Comparison of ENCODE assay signal across 10 mouse cellular contexts in genomic region chr7:131054808-131055370, GRCm38 (mm10). TPM values are rescaled to one million over a fixed set of nuclear protein-coding genes. Genes with fewer than 3 reads are reported as not detected.
DNase-seq lines count a peak whose midpoint lies in the region; ATAC-seq and TF ChIP-seq lines count a peak whose summit lies in the region.
"Had no signal": no experiment of that assay in that cellular context is flagged by ENCODE, and none has a peak within 500 bp of the region (broad histone marks: within the 10 kb centered on the region; RNA-seq: fewer than 3 reads in every experiment).

No protein-coding gene starts in this region.

- H3K36me3 ChIP-seq in forebrain, embryonic 11.5 days (ENCODE audit: control insufficient read depth, insufficient read depth, low read length), result no peaks in the 10 kb centered on the region
- no peaks in the 10 kb centered on the region for H3K36me3 ChIP-seq in forebrain, embryonic 13.5 days (ENCODE audit: poor library complexity, severe bottlenecking)
- no peaks in the 10 kb centered on the region for H3K36me3 ChIP-seq in lung, postnatal 0 days (ENCODE audit: insufficient read depth, low read length)

- H3K27me3 ChIP-seq in forebrain, embryonic 11.5 days (ENCODE audit: control insufficient read depth, insufficient read depth, low read length), result no peaks in the 10 kb centered on the region
- H3K27me3 ChIP-seq in forebrain, embryonic 13.5 days, result no peaks in the 10 kb centered on the region
- no peaks in the 10 kb centered on the region for H3K27me3 ChIP-seq in lung, postnatal 0 days (replicated peaks; ENCODE audit: insufficient read depth, low read length)

- no peak for TF ChIP-seq POLR2A in brain, embryonic 14.5 days (IDR thresholded peaks at IDR 0.05; ENCODE audit: borderline replicate concordance, extremely low read depth, insufficient read depth, insufficient read length, poor library complexity, severe bottlenecking)

- no peak overlapping the region for H3K4me3 ChIP-seq in forebrain, embryonic 11.5 days (ENCODE audit: low read depth, low read length)
- H3K4me3 ChIP-seq in forebrain, embryonic 13.5 days, result no peak overlapping the region
- no peak overlapping the region for H3K4me3 ChIP-seq in lung, postnatal 0 days (ENCODE audit: low read depth, low read length)

- H3K4me2 ChIP-seq in forebrain, embryonic 11.5 days (ENCODE audit: low read depth, low read length, severe bottlenecking), result no peak overlapping the region
- H3K4me2 ChIP-seq in forebrain, embryonic 13.5 days, result no peak overlapping the region
- H3K4me2 ChIP-seq in lung, postnatal 0 days (replicated peaks; ENCODE audit: low read depth, low read length), result no peak overlapping the region

- no peak overlapping the region for H3K27ac ChIP-seq in forebrain, embryonic 11.5 days (ENCODE audit: low read depth, low read length)
- no peak overlapping the region for H3K27ac ChIP-seq in forebrain, embryonic 13.5 days
- no peak overlapping the region for H3K27ac ChIP-seq in lung, postnatal 0 days (ENCODE audit: low read length)

- TF ChIP-seq CTCF in lung, postnatal 0 days (IDR thresholded peaks at IDR 0.05), result peak; percentile 65
- peak; percentile 58; the same call in 1 of the 2 replicates for TF ChIP-seq CTCF in brain, embryonic 14.5 days (IDR thresholded peaks at IDR 0.05; ENCODE audit: borderline replicate concordance, extremely low read depth, insufficient read depth, insufficient read length)

- intact Hi-C loops in left cerebral cortex, postnatal 36 days (cut with DNase I), result no loop called here

- peak; percentile 57 for DNase-seq in forebrain, embryonic 11.5 days (ENCODE audit: low spot score)
- peak; percentile 38 for DNase-seq in lung, postnatal 0 days (ENCODE audit: low spot score)
- DNase-seq in lung, postnatal 25 days (ENCODE audit: low spot score), result no peak
- DNase-seq in brain, embryonic 14.5 days (ENCODE audit: low read depth), result peak; percentile 20
- no peak for DNase-seq in layer of hippocampus, adult 11-12 months (ENCODE audit: low spot score)
- DNase-seq in left cerebral cortex, postnatal 36 days (ENCODE audit: low spot score in 2 of 2), result no peak
- DNase-seq: left cerebral cortex, postnatal 4 days had no signal

- H3K9me3 ChIP-seq in forebrain, embryonic 11.5 days (ENCODE audit: control insufficient read depth, low read length), result no peaks in the 10 kb centered on the region
- no peaks in the 10 kb centered on the region for H3K9me3 ChIP-seq in forebrain, embryonic 13.5 days (replicated peaks)
- no peaks in the 10 kb centered on the region for H3K9me3 ChIP-seq in lung, postnatal 0 days (ENCODE audit: low read length)

- TF ChIP-seq EP300 in lung, postnatal 0 days (IDR thresholded peaks at IDR 0.05), result no peak

- H3K9ac ChIP-seq in forebrain, embryonic 11.5 days (ENCODE audit: low read length), result no peak overlapping the region
- H3K9ac ChIP-seq in forebrain, embryonic 13.5 days, result no peak overlapping the region
- H3K9ac ChIP-seq in lung, postnatal 0 days (replicated peaks; ENCODE audit: low read depth), result no peak overlapping the region

- ATAC-seq in forebrain, embryonic 11.5 days (replicated peaks; ENCODE audit: low FRiP score), result no peak
- no peak for ATAC-seq in forebrain, embryonic 13.5 days
- no peak for ATAC-seq in lung, postnatal 0 days
- ATAC-seq in neutrophil, adult 5-6 weeks (ENCODE audit: extremely low read depth, insufficient number of reproducible peaks, low FRiP score, poor library complexity, severe bottlenecking), result peak; percentile 31; the same call in 1 of the 2 replicates

- H3K4me1 ChIP-seq in forebrain, embryonic 11.5 days (replicated peaks; ENCODE audit: control insufficient read depth, insufficient read depth, low read length), result no peaks in the 10 kb centered on the region
- no peaks in the 10 kb centered on the region for H3K4me1 ChIP-seq in forebrain, embryonic 13.5 days
- H3K4me1 ChIP-seq in lung, postnatal 0 days (ENCODE audit: insufficient read depth, low read depth, low read length), result no peaks in the 10 kb centered on the region

RNA-seq across cellular contexts. Expression of gene Dmbt1, which starts 23.0 kb away (rescaled TPM):
- polyA plus RNA-seq in forebrain, embryonic 11.5 days (2014; fragmentation: Nextera tagmentation; extraction: Ambion mirVana), result not detected in 2 replicates
- 0.05 TPM in 1 of 2 replicates, not detected in the other for polyA plus RNA-seq in forebrain, embryonic 13.5 days (2015; fragmentation: Nextera tagmentation; extraction: Ambion mirVana)
- polyA plus RNA-seq in lung, postnatal 0 days (2015; fragmentation: Nextera tagmentation; extraction: Ambion mirVana), result not detected in 2 replicates
- 0.01 TPM in 1 of 2 replicates, not detected in the other for polyA plus RNA-seq in brain, embryonic 14.5 days (2012; rRNA removed)
- total RNA-seq in neutrophil, adult 5-6 weeks (2017), result not detected in 2 replicates
- total RNA-seq in left cerebral cortex, postnatal 36 days (2021), result not detected
- total RNA-seq: gastrocnemius, adult 8-10 months had no signal

Comparison
In these comparisons a context has a peak if more than half of its experiments do, and no peak if none do; other contexts are left out.
1. DNase-seq: peak in forebrain, embryonic 11.5 days (single experiment), lung, postnatal 0 days (single experiment) and brain, embryonic 14.5 days (single experiment); none in lung, postnatal 25 days (single experiment), layer of hippocampus, adult 11-12 months (single experiment) and left cerebral cortex, postnatal 36 days (0 of 2).